Mouse (Mus musculus): ENCODE measurements at regions not wholly inside any gene's neighbourhood (a gene's known extent, or its start where the extent isn't known, plus 50 kb on each side); places are given as distances from the start of the nearest gene placed in this dataset.

DNA sequence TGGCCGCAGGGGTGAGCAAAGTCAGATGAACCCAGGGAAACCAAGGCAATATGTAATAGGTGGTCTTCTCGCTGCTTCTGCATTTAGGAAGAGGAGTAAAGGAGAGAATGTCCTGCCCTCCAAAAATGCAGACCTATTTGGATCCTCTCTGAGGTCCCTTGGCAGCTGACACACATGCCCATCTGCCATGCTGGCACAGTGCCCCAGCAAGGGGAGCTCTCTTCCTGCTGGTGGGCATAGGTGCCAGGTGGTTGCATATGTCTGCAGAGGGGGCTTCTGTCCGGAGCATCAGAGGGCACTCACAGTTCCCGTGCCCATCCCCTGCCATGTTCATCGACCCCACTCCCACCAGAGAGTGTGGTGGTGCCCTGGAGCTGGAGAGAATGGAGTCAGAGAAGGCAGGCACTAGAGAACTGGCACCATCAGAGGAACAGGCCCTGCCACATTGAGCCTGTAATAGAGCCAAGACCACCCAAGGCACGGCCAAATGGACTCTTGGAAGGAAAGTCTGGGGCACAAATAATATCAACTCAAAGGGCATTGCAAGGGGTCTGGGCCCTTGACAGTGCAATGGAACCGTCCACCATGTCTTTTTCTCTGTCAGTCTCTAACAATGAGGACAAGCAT is 222.7 kb upstream of the Cadm1 start:
- no peak for TF ChIP-seq CTCF (IDR thresholded peaks at IDR 0.05; ENCODE audit: low read depth)
- TF ChIP-seq EP300 (IDR thresholded peaks at IDR 0.05; ENCODE audit: low read depth), result no peak
